Mouse (Mus musculus): ENCODE measurements around the gene Nup205.

Gene Nup205

DNA sequence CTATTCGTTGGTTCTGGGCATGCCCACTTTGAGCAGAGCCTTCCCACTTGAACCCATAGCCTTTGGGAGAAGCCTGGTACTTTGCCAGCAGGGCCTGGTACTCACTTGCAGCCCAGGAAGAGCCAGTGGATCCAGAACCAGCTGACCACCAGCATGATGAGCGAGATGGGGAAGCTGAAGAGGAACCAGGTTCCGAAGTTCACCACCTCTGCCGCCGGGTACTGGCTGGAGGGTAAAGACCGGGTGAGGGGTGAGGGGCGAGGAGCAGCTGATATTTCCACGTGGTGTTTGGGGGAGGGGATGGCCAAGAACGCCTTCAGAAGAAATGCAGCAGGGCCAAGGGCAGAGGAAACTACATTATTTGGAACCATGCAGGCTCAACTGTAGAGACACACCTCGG lies 102.1 kb downstream of the Nup205 start:
- no peak for DNase-seq (ENCODE audit: low read depth, low spot score)

DNA sequence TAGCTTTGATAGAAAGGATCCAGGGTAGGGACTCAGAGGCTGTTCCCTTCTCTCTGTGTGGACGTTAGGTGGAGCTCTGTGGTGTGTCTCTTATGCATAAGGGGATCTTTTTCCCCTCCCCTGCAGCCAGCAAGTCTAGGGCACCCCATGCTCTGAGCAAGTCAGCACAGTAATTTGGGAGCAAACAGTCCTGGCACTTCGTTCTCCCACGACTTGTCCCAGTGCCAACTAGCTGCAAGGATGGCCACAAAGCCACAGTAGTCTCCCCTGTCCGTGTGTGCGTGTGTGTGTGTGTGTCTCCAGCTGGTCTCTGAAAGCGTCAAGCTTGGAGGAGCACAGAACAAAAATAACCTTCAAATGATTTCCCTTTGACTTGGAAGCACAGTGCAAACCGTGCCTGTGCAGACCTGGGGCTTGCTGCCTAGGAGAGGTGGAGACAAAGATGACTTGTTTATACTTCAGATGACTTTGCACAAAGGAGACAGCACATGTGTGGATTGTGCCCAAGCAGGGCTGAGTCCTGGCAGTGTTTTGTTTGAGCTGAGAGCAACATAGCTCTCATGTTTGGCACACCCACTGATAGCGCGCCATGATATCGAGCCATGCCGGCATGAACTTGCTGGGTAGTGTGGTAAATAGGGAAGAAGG lies 111.0 kb downstream of the Nup205 start:
- peak; percentile 54 for DNase-seq (ENCODE audit: low read depth, low spot score)

DNA sequence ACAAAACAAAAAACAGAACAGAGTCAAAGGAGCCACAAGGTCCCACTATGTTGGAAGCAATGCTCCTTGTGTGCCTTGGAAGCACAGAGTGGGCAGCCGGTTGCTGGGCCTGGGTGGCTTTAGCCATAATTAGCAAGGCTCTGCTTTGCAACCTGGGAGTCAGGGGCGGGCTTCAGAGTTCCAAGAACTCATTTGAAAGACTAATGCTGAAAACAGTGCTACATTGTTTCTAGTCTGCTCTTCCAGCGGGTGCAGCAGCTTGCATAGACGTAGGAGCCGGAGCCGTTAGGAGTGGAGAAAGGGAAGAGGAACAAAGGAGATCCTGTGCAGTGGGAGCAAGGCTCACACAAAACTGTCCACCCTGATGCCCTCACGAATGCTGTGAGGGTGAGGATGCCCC lies 111.7 kb downstream of the Nup205 start:
- DNase-seq (ENCODE audit: low read depth, low spot score): no peak

DNA sequence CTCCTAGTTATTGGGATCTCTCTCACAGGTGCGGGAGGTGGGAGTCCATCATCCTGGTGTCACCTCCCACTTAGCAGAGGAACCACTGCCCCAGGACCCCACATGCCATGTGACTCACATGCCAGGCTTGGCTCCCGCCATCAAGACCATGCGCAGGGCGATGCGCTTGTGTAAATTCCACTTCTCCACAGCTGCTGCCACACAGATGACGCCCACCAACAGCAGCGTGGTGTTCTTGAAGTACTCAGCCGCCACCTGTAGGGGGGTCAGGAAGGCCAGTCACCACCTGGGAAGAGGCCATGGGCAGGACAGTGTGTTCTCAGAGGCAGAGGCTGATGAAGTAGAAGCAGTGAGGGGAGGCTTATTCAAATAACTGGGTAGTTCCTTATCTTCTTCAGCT lies 112.5 kb downstream of the Nup205 start:
- no peak for DNase-seq (ENCODE audit: low read depth, low spot score)

DNA sequence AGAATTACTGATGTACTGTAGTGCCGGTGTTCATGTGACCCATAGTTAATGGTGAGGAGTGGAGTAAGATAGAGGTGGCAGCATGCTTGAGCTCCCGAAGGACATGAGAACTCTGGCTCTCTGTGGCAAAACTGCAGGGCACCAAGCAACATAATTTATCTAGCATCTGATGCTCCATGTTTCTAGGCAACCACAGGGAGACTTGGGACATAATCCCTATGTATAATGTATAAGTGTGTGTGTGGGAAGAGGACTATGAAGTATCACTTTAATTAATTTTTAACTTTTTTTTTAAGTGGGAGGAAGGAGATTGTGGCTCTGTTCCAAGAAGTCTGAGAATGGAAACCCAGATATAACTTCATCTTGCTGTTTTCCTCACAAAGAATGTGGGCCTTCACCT lies 117.7 kb downstream of the Nup205 start:
- DNase-seq (ENCODE audit: low read depth, low spot score): no peak

DNA sequence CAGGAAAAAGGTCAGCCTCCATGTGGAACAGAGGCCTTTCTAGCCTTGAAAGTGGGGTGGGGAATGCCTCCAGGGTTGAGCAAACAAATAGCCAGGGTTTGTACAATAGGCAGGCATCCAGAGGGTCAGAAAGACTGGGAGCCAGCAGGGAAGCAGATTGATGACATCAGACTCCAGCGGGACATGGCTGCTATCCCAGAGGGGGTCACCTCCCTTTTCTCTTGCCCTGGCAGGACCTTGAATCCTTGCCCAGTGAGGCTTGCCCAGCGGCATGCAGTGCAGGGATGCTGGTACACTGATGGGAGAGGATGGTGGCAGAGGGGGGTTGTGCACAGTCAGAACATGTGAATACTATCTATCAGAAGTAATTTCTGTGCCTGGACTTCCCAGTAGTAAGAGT lies 119.8 kb downstream of the Nup205 start:
- DNase-seq (ENCODE audit: low read depth, low spot score): no peak

All from A20 (cell line).